Mouse (Mus musculus): ENCODE measurements at regions not wholly inside any gene's neighbourhood (a gene's known extent, or its start where the extent isn't known, plus 50 kb on each side); places are given as distances from the start of the nearest gene placed in this dataset.

GRCm38 (mm10) chr4:82098986-82099969 lies 606.3 kb downstream of the Nfib start:
- 44% methylated on average over 13 of the region's 13 CpGs for WGBS
- Histone ChIP-seq H3K9me3 (ENCODE audit: low read length) (no peaks in the 10 kb centered on the region), H3K36me3 (ENCODE audit: insufficient read depth) (no peaks in the 10 kb centered on the region), H3K27ac (ENCODE audit: low read depth, low read length) (no peak overlapping the region), H3K4me1 (ENCODE audit: insufficient read depth) (no peaks in the 10 kb centered on the region; the same call in 1 of the 2 replicates), H3K4me3 (ENCODE audit: low read depth, low read length) (no peak overlapping the region), H3K4me2 (ENCODE audit: low read depth) (no peak overlapping the region), H3K9ac (no peak overlapping the region), H3K27me3 (ENCODE audit: insufficient read depth, low read length) (no peaks in the 10 kb centered on the region)
- ATAC-seq (peak; percentile 53; the same call in 1 of the 2 replicates), DNase-seq (peak; percentile 41)
- TF ChIP-seq CTCF (IDR thresholded peaks at IDR 0.05; ENCODE audit: low read depth): no peak

DNA sequence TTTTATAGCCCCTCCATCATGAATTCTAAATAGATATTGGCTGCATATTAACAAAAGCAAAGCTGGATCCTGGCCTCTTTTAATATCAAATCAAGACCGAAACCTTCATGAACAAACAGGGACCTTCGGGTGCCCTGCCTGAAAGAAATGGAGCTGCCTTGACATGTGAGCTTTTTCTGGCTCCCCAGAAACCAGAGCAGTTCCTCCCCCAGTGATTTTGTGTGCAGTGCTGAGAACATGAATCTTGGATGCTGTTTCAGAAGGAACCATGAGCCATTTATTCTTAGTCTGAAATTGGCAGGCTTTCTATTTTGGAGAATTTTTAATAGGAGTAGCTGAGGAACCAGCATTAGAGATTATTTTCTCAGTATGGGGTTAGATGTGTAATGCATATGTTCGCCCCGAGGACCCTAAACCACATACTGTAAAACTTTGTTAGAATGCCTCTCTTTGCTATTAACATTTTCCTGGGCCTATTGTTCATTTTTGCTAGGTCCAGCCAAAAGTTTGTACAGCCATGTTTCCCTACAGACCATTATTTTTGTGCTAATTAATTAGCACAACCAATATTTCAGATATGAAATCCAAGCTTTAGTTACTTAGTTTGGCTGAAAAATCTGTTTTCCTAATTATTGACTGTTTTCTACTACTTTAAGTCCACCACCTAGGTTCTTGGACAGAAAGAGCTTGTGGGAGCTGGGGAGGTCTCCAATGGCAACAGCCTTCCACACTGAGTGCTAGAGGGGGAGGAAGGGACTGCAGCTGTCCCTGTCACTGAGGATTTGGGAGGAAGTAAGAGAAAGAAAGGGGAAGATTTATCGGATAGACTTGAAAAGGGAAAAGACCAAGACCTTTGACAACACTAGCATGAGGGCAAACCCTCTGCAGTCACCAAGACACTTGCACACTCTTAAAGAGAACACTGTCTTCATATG lies 613.0 kb downstream of the Nfib start:
- Histone ChIP-seq H3K4me1 (ENCODE audit: insufficient read depth) (peaks cover 6% of the 10 kb centered on the region; the same call in 1 of the 2 replicates), H3K27me3 (ENCODE audit: insufficient read depth, low read length) (no peaks in the 10 kb centered on the region), H3K9me3 (ENCODE audit: low read length) (no peaks in the 10 kb centered on the region), H3K4me3 (ENCODE audit: low read depth, low read length) (no peak overlapping the region), H3K27ac (ENCODE audit: low read depth, low read length) (no peak overlapping the region), H3K36me3 (ENCODE audit: insufficient read depth) (no peaks in the 10 kb centered on the region), H3K9ac (no peak overlapping the region), H3K4me2 (ENCODE audit: low read depth) (no peak overlapping the region)
- 0 out of 2 replicates have a peak, but pooled peaks have one; percentile 47 for ATAC-seq
- 56% methylated on average over 5 of the region's 5 CpGs for WGBS
- peak; percentile 12 for DNase-seq
- no peak for TF ChIP-seq CTCF (IDR thresholded peaks at IDR 0.05; ENCODE audit: low read depth)

DNA sequence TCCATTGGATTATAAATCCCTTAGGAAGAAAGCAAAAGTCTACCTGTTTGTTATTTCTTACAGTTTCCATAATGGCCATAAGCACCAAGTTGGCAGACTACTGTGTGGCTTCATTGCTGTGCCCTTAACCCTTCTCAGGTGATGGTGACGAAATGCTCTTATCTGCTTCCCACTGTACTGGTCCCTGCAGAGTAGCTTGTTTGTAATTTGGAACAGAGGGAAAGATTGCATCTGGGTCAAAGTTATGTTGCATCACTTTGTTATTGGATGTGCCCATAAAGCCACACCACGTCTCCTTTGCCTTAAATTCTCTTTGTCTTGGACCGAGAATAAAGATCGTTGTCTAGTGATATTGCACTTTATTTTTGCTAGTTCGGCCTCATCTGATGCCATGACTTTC lies 615.9 kb downstream of the Nfib start:
- Histone ChIP-seq H3K4me1 (ENCODE audit: insufficient read depth) (peaks cover 6% of the 10 kb centered on the region; the same call in 1 of the 2 replicates), H3K36me3 (ENCODE audit: insufficient read depth) (no peaks in the 10 kb centered on the region), H3K4me3 (ENCODE audit: low read depth, low read length) (no peak overlapping the region), H3K4me2 (ENCODE audit: low read depth) (no peak overlapping the region), H3K27ac (ENCODE audit: low read depth, low read length) (no peak overlapping the region), H3K9ac (no peak overlapping the region), H3K27me3 (ENCODE audit: insufficient read depth, low read length) (no peaks in the 10 kb centered on the region), H3K9me3 (ENCODE audit: low read length) (no peaks in the 10 kb centered on the region)
- no peak for TF ChIP-seq CTCF (IDR thresholded peaks at IDR 0.05; ENCODE audit: low read depth)
- 97% methylated on average over 5 of the region's 5 CpGs for WGBS
- ATAC-seq: no peak
- DNase-seq: no peak

DNA sequence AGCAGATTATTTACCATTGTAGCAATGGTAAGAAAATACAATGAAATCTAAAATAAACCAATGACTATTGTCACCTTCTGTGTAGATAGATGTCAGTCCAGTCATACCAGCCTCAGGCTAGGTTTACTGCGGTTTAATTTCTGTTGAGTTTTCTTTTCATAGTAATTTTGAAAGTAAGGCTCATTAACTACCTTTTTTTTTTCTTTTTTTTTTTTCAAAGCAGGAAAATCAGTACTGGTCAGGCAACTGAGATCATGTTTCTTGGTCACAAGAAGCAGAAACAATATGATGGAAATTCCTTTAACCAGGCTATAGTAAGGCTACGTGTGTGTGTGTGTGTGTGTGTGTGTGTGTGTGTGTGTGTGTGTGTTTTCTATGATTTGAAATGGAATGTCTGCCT lies 622.0 kb downstream of the Nfib start:
- Histone ChIP-seq H3K4me3 (ENCODE audit: low read depth, low read length) (no peak overlapping the region), H3K27me3 (ENCODE audit: insufficient read depth, low read length) (no peaks in the 10 kb centered on the region), H3K4me2 (ENCODE audit: low read depth) (no peak overlapping the region), H3K9me3 (ENCODE audit: low read length) (no peaks in the 10 kb centered on the region), H3K36me3 (ENCODE audit: insufficient read depth) (no peaks in the 10 kb centered on the region), H3K9ac (no peak overlapping the region), H3K4me1 (ENCODE audit: insufficient read depth) (no peaks in the 10 kb centered on the region), H3K27ac (ENCODE audit: low read depth, low read length) (no peak overlapping the region)
- no peak for TF ChIP-seq CTCF (IDR thresholded peaks at IDR 0.05; ENCODE audit: low read depth)
- DNase-seq (no peak), ATAC-seq (no peak)
- WGBS: 78% methylated on average over 2 of the region's 2 CpGs

GRCm38 (mm10) chr4:82068050-82068449 lies 625.4 kb upstream of the Mpdz start:
- H3K4me3 ChIP-seq (ENCODE audit: low read depth, low read length): no peak overlapping the region
- no peak overlapping the region for H3K4me2 ChIP-seq (ENCODE audit: low read depth)
- no peaks in the 10 kb centered on the region for H3K27me3 ChIP-seq (ENCODE audit: insufficient read depth, low read length)
- 75% methylated on average over 3 of the region's 3 CpGs for WGBS
- no peak for TF ChIP-seq CTCF (IDR thresholded peaks at IDR 0.05; ENCODE audit: low read depth)
- ATAC-seq: no peak
- no peaks in the 10 kb centered on the region for H3K4me1 ChIP-seq (ENCODE audit: insufficient read depth)
- no peak overlapping the region for H3K27ac ChIP-seq (ENCODE audit: low read depth, low read length)
- no peaks in the 10 kb centered on the region for H3K36me3 ChIP-seq (ENCODE audit: insufficient read depth)
- no peak overlapping the region for H3K9ac ChIP-seq
- DNase-seq: no peak
- H3K9me3 ChIP-seq (ENCODE audit: low read length): no peaks in the 10 kb centered on the region

DNA sequence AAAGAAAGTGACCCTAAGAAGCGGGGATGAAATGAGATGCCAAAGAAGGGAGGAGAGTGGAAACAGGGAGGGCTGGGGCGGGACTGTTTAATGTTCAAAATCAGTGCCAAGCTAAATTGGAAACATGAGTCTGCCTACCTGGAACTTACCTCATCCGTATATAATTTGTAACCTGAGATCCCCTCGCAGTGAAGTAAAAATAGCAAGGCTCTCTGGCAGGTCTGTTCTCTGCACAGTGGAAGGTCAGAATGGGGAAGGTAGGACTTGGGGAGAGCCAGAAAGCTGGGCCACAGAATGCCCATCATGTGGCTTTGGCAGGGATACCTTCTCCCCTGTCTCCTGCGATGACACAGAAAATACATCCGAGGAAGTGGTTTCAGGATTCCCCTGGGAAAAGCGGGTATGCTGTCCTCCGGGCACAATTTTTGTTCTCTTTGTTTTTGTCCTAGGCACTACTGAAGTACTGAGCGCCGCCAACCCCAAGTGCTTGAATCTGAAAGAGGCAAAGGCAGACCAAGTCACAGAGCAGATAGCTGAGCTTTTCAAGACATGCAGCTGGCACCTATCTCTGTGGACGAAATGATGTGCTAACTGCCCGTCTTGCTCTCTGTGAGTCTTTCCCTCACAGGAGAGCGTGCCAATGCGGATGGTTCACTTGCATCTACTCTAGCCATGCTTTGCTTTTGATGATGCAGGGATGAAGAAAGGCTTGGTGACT lies 623.2 kb upstream of the Mpdz start:
- H3K4me1 ChIP-seq (ENCODE audit: insufficient read depth): no peaks in the 10 kb centered on the region
- H3K9ac ChIP-seq: no peak overlapping the region
- ATAC-seq: no peak
- H3K27me3 ChIP-seq (ENCODE audit: insufficient read depth, low read length): no peaks in the 10 kb centered on the region
- no peak overlapping the region for H3K4me2 ChIP-seq (ENCODE audit: low read depth)
- H3K36me3 ChIP-seq (ENCODE audit: insufficient read depth): no peaks in the 10 kb centered on the region
- no peak overlapping the region for H3K27ac ChIP-seq (ENCODE audit: low read depth, low read length)
- H3K4me3 ChIP-seq (ENCODE audit: low read depth, low read length): no peak overlapping the region
- H3K9me3 ChIP-seq (ENCODE audit: low read length): no peaks in the 10 kb centered on the region
- DNase-seq: no peak
- 73% methylated on average over 14 of the region's 14 CpGs for WGBS
- no peak for TF ChIP-seq CTCF (IDR thresholded peaks at IDR 0.05; ENCODE audit: low read depth)
